Mouse (Mus musculus) ZHBTc4 (cell line): ENCODE measurements around the gene Barhl1.

Source experiments
- DNase-seq: peaks from one replicate; pipeline ENCODE4 v3.0.0-alpha.2; 2011; ENCODE audit warnings: low read depth, low spot score

The Barhl1 gene

DNA sequence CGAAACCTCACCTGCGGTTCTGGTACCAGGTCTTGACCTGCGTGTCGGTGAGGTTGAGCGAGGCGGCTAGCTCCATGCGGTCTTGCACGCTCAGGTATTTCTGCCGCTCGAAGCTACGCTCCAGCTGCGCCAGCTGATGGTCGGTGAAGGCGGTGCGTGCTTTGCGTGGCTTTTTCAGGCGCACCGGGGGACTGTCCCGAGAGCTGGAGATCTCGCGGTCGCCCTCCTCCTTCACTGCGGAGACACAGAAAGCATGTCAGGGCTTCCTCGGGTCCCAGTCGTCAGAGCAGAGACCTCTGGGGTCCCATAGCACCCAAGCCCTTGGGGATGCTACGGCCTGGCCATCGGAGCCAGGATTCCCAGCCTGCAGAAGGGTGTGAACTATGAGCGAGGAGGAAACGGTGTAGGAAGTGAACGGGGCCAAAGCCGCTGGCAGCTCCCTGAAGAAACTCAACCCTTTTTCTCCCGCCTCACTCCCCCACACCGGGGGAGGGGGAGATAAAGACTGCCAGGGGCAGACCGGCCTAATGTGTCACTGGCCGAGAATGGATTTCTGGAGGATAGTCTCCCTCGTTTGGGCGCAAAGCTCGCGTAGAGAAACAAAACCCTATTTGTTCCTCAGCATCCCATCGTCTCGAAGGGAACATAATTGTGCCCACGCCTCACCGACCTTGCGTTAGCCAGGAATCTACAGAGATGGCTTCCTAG, 5.0 kb downstream of the Barhl1 start:
- peak; percentile 57 for DNase-seq

DNA sequence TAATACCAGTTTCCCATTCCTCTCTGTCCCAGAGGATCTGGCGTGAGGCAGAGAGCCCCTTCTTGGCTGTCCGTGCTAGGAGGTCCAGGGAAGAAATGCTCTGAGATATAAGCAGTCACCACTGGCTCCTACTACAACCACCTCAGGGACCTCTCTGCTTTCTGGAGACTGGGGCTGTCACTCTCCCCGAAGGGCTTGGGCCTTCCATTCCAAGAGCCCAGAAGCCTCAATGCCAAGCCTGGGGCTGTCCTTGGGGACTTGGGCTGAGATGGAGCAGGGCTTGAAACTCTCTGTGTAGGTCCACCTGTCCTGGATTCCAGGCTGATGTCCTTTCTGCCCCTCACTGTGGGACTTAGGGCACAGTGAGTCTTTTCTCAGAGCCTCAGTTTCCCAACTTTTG, 5.6 kb downstream of the Barhl1 start:
- DNase-seq = no peak

DNA sequence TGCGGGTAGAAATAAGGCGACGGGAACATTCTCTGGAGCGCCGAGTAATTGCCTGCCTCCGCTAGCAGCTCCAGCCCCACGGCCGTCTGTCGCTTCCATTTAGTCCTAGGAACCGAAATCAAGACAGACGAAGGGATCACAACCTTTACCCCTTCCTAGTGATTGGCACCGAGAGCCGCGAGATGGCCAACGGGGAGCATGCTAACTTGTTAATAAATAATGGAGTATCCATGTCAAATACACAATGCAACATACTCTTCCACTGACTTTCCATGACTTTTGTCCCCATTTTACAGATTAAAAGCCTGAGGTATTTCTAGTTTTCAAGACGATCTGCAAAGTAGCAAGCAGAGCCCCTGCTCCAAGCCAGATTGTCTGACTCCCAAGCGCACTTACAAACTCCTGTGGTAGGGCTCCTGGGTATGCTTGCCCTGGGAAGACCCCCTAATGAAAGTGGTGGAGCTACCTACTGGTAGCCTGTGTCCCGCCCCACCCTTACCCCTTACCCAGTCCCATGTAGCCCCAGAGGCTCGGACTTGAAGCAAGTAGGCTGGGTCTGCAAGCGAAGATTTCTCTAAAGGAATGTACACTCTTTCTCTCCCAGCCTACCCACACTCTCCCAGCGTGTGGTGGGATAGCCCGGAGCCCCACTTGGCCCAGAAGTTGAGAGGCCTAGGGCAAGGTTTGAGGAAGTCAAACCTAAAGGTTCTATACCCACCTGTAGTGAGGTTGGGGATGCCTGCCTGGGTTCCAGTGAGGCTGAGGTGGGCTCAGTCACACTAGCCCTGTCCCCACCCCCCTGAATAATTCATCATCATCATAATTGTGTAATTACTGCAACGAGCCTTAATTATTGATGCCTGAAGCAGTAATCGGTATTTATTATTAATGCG, 6.4 kb downstream of the Barhl1 start:
- DNase-seq = peak; percentile 14

DNA sequence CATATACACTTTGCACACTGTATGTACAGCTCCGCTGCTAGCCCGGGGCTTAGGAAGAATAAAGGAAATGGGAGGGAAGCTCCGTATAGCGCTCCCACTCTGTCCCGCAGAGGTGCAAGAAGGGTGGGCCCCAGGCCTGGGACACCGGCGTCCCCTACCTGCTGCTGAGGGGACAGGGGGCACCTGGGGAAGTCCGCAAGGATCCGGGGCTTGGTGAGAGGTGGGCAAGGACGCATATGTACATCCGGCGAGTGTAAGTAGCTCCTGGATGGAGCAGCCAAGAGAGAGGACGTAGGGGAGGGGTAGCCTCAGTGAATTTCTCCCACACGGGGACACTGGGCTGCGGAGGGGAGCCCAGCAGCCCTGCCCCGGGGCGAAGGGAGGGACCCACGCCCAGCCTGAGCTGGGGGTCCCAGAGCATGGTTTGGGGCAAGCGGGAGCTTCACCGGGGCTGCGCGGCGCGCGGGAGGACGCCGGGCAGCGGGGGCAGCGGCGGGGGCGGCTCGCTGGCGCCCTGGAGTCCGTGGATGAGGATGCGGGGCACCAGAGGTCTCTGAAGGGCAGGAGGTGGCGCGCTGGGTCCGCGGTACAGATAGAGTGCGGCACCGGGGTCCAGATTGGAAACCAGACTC, 7.2 kb downstream of the Barhl1 start:
- peak; percentile 14 for DNase-seq

DNA sequence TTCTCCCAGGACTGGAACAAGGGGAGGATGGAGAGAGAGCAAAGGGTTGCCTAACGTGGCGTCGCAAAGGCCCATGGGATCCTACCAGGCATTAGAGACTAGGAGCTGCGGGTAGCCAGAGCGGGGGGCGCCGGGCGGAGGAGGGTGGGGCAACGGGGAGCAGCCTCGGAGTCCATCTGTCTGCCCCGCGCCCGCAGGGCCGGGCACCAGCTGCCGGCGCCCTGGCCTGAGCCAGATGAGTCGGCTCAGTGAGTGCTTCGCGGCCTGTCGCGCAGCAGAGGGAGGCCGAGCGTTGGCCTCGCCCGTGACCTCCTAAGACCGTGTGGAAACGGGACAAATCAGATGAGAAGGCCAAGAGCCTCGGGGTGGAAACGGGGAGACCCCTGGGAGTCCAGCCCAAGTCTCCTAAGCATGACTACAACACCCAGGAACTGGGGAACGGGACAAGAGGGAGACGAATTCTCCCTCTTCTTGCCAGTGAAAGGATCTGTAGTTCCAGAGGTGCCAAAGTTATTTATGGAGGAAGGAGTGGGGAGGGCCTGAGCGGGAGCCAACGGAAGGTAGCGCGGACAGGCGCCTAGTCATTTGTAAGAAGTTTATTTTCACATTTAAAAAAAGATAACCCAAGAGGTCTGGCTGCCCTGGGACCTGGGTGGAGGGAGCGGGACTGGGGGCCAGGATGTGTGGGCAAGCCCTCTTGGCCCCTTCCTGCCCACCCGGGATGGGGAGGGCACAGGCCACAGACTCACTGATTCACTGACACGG, 7.9 kb downstream of the Barhl1 start:
- DNase-seq = peak; percentile 40

DNA sequence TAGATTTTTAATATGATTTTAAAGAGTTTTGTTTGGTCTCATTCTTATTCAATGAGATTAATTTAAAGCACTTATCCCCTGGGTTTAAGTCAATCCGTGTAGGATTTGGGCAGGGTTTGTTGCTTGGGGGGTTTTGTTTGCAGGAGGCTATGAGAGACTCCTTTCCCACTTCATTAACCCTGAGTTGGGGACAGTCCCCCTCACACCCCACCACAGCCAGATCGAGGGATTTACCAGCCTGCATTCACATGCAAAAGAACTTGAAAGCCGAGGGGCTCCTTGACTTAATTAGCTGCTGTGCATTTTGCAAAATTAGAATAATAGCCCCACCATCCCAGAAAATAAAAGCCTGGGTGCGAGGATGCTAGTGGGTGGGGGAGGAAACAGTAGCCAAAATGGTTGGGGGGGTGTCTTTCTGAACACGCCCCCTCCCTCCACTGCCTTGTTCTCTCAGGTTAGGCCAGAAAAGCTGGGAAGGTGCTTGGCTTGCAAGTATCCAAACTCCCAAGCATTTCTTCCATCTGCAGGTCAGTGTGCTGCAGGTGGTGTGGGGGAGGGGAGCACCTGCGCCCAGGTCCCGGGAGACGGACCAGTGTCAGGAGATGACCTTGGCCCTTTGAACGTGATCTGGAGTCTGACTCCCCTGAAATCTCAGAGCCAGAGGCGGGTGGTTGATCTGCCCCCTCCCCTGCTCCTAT, 8.6 kb downstream of the Barhl1 start:
- DNase-seq = peak; percentile 37

DNA sequence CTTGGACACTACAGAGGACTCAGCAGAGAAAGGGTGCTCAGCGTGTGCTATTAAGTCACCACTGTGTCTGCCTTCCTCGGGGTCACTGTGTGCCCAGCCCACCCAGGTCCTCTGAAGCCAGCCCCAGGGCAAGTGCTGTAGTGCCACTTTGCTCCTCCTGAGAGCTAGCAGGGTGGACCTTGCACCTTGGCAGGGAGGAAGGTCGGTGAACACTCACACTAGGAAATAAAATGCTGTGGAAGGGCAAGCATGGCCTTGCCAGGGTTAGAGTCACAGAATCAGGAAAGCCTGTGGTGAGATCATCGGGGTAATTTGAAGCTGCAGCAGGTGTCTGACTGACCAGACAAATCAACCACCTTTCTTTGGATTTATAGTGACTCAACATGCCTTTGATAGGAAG, 10.9 kb downstream of the Barhl1 start:
- DNase-seq = no peak

DNA sequence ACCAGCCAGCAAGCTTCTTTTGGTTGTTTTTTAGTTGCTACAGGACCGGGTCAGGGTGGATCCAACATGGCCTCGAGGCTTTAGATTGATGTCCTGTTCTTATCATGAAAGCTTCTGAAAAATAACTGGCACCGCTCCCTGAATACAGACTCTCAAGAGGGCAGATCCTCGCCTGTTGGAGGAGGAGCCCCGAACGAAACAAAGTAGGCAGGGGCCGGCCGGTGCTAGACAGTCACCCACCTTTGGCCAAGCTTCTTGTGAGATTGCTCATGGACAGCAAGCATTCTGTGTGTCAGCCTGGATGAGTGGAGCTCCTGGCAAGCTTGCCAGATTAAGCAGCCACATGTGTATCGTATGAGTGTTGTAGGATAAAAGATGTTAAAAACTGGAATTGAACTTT, 11.7 kb downstream of the Barhl1 start:
- no peak for DNase-seq

DNA sequence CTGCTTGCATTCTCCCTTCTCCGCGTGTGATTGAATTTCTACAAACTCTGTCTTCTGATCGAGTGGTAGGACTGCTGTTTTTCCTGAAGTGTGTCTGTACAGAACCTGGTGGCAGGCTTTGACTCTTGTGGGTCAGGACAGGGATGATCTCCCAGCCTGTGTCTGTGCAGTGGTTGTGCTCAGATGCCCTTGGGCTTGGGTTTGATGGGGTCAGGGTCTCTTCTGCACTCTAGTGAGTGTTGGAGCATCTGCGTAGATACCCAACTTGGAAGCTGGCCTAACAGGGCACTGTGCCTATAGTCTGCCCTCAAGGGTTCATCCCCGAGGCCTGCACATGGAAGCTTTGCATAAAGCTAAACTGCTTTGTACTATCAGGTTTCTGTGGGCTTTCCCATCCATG, 12.6 kb downstream of the Barhl1 start:
- no peak for DNase-seq

DNA sequence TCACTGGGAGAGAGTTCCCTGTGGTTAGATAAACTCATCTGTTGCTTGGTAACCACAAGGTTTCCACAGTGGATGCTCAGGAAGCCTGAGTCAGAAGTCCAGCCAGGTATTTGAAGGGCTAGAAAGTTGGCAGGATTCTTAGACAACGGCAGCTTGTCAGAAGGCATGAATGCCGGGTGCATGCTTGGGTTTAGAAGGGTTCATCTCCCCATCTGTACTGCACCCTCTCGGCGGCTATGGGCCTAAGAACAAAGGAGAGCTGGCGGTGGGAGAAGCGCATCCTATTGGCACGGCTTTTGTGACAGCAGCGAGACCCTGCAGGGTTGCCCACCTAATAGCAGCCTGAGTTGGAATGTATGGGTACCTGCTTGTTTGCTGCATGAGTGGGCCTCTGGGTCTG, 14.2 kb downstream of the Barhl1 start:
- DNase-seq = no peak

DNA sequence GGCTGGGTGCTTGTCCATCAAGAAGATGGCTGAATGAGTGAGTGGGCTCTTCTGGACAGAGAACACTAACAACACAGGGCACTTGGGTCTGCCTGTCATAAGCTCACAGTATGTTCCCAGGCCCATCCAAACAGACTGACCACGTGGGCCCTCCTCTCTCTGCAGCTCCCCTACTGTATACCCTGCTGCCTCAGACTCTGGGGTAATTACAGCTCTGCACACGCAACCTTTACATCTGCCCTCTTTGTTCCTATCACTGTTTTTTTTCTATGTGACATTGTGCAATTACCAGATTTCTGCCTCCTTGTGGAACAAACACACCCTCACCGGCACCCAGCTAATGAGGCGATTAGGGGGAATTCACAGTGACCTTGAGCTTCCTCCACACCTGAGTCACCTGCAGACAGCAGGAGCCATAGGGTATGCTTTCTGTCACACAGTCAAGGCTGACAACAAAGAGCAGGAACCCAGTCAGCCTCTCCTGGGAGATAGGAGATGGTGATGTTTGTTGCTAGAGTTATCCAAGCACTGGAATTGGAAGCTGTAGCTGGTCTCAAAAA, 19.0 kb downstream of the Barhl1 start:
- DNase-seq = no peak

DNA sequence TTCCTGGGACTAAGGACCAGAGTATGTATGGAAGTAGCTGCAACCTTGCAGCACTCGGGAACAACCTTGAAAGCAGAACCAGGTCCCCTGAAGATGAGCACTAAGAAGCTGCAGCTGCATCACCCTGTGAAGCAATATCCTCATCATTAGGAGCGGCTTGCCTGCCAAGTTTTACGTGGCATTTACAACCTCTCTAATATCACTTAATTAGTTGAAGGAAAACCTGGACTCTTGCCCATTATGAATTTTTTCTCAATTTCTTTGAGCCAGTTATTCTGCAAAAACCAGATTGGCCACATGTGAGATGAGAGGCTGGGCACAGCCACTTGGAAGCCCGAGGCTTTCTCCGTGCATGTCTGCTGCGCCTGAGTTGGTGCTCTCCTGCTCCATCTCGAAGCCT, 20.6 kb downstream of the Barhl1 start:
- DNase-seq = no peak

DNA sequence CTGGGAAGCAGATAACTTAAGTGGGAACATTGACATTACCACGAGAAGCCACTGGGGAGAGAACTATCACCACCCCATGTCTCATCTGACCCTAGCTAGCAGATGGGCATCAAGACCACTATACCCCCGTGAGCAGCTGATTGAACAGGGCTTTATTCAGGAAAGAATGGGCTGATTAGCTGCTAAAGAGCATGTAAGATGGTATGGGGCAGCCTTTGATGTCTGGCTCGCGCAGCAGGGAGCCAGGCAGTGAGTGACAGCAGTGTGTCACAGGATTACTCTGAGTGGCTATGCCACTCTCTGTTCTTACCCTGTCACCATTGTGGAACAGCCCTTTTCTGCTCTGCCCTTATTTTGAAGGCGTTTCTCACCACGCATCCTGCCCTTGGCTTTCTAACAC, 22.9 kb downstream of the Barhl1 start:
- no peak for DNase-seq

DNA sequence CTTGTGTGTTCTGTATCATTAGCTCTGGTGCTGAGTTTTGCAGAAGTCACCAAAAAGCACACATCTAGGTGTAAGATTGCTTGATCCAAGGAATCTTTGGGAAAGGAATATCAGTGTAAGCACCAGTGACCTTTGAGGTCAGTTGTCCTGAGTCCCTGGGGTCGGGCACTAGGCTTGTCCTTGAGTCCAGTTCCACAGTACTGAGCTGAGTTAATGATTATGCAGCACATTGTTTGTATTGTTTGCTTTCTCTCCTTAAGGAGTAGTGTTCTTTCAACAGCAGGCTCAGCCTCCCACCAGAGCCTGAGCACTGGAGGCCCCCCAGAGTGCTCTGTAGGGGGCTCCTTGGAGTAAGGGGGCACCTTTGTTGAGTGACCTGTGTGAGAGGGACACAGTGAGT, 23.7 kb downstream of the Barhl1 start:
- no peak for DNase-seq

DNA sequence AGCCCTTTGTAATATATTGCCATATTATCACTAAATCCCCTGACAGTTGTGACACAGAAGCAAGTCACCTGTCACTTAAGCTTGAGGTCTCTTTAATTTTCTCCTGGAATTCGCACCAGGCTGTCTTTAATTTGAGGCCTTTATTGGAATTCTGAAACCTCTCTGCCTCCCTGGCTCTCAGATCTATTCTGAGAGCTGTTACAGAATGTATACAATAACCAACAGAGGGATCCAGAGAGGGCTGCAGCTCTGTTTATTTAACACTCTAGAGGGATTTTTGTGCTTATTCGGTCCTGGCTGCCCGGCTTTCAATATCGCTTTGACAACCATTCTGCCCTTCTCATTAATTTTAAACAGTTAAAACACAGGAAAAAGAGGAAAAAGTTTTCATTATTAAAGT, 31.6 kb downstream of the Barhl1 start:
- DNase-seq = no peak

DNA sequence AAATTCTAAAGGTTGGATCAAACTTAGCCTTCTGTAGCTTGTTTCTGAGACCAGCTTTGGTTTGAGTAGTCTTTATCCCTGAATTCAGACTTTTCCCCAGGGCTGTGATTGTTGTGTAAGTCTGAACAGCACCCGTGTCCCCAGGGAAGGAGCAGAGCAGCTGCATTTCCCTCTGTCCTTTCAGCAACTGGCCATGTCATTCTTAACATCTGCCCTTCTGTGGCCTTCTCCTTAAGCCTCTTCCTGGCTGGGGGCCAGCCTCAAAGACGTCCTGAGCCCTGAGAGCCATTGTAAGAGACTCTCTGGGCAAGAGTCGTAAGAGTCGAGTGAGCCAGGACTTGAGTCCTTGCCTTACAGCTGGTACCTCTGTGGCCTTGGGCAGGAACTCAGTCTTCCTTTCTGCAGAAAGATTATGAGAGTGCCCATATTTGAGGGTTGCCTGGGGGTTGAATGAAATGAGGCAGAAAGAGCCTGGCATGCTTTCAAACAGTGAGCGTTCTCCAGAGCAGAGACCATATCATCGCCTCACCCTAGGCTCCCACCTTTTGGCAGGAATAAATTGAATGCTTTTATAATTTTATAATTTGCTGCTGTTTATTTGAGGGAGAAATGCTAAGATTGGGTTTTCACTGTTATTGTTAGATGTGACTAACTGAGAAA, 33.5 kb downstream of the Barhl1 start:
- DNase-seq = no peak

DNA sequence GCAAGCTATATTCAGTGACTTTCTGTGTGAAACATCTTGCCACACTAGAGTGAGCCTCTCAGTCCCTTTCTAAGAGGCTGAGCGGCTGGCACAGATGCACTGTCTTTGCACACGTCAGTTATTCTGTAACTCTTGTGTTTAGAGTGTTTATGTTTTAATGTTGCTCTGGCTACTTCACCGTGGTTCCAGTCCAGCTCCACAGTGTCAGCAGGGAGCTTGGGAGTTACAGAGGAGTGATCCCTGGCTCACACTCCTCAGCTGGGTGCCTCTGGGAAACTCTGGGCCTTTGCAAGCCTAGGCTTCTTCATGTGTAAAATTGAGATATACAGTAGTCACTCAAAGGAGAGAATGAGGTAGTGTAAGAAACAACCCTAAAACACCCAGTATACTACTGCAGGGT, 34.4 kb downstream of the Barhl1 start:
- DNase-seq = no peak

DNA sequence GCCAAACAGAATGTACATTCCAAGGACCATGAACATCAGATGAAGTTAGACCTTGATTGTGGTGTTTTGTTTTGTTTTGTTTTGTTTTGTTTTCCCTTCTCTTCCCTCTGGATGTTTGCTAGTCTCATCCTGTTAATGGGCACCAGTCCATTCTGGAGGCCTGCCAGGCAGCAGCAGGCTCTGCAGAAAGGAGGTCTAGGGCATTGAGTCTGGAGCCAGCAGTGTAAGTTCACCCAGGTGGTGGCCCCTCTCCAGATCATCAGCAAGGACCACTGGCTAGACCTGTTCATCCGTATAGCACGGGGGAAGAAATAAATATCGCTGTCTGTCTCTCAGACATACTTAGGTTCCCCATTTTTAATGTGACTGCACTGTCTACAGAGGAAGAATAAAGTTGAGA, 35.2 kb downstream of the Barhl1 start:
- DNase-seq = no peak

DNA sequence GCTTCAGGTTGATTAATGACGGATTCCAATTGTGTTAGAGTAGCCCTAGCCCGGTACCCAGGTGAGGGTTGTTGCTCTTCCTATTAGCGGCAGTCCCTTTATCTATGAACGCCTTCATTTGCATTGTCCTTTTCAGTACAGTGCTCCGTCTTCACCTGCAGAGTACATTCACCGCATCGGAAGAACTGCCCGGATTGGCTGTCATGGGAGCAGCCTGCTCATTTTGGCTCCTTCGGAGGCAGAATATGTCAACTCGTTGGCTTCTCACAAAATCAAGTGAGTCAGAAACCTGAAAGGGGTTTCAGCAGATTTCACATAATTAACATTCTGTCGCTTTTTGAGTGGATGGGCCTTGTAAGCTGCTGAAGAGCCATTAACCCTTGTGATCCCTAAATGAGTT, 40.9 kb downstream of the Barhl1 start:
- DNase-seq = no peak

DNA sequence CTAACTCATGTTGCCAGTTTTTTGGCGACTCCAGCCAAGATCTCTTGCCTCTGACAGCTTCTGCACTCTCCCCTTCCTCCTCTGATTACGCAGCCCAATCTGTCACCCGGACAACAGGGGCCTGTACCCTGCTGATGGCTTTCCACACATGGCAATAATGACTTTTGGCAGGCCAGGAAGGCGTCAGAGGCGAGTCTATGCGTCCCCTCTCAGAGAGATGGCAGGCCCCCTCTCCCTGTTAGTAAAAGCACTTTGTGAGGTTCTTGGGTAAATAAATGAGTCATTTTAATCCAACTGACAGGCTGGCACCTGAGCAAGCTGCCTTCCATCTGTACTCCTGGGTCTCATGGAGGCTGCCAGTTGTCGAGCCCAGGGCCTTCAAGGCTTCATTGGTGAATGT, 49.0 kb downstream of the Barhl1 start:
- no peak for DNase-seq
